Mouse (Mus musculus) midbrain, embryonic 11.5 days (tissue): ENCODE data around the gene Gm28308. TPM values are rescaled to one million over a fixed set of nuclear protein-coding genes. Genes with fewer than 3 reads are reported as not detected.

Source experiments
- microRNA counts: library from miRNA; unstranded; fragments of <30 nt; microRNA quantifications from one replicate; lab custom pipeline; 2015
- microRNA-seq: library from miRNA; unstranded; fragments of <30 nt; microRNA quantifications from one replicate; pipeline ENCODE4, GENCODE M21; 2017
- polyA plus RNA-seq: library from polyadenylated mRNA; unstranded; fragments of >200 nt; fragmentation: Nextera tagmentation; extraction: Ambion mirVana; gene quantifications from 2 replicates; pipeline ENCODE4 v1.2.1, GENCODE M21; 2014

Gm28308 gene
- polyA plus RNA-seq, 1 experiment from 2014 or later: not detected

MicroRNAs within 50 kb of the gene (microRNA counts, 519-probe panel; counts per million panel counts)
- microRNA mmu-miR-196b (lab: Ali Mortazavi, UCI): not detected

Small RNAs within 50 kb of the gene (microRNA-seq; reads per million reads assigned to microRNA genes)
- 9.3 reads per million, percentile 29 among the genes with 10 or more reads in this experiment for gene Mir196b

Other genes with a start within 250 kb of the Gm28308 start
- gene Skap2, start 200.8 kb downstream of the Gm28308 start, polyA plus RNA-seq: 8.5 and 10.0 TPM in 2 replicates
- gene Hoxa1, start 55.0 kb downstream of the Gm28308 start, polyA plus RNA-seq: 0.53 and 0.63 TPM in 2 replicates
- 0.14 and 0.26 TPM in 2 replicates for gene Hoxa2, start 48.5 kb downstream of the Gm28308 start, polyA plus RNA-seq
- gene 5730596B20Rik, start 35.8 kb downstream of the Gm28308 start, polyA plus RNA-seq: not detected in 2 replicates
- gene Hoxa4, start 21.6 kb downstream of the Gm28308 start, polyA plus RNA-seq: not detected in 2 replicates
- not detected in 2 replicates for gene Hoxa5, start 8.8 kb downstream of the Gm28308 start, polyA plus RNA-seq
- not detected in 2 replicates for gene Hoxa6, start 4.6 kb downstream of the Gm28308 start, polyA plus RNA-seq
- gene Hoxa3, start within 50 bp of the Gm28308 start, polyA plus RNA-seq: 0.11 TPM in 1 of 2 replicates, not detected in the other
- gene Hoxa7, start 8.5 kb upstream of the Gm28308 start, polyA plus RNA-seq: 0.14 TPM in 1 of 2 replicates, not detected in the other
- gene Hoxa9, start 17.8 kb upstream of the Gm28308 start, polyA plus RNA-seq: not detected in 2 replicates
- gene Hoxa10, start 27.5 kb upstream of the Gm28308 start, polyA plus RNA-seq: not detected in 2 replicates
- not detected in 2 replicates for gene Hoxa11, start 32.5 kb upstream of the Gm28308 start, polyA plus RNA-seq
- gene Hoxa13, start 47.5 kb upstream of the Gm28308 start, polyA plus RNA-seq: not detected in 2 replicates
- 0.23 and 0.30 TPM in 2 replicates for gene Evx1, start 100.2 kb upstream of the Gm28308 start, polyA plus RNA-seq